Mouse (Mus musculus) heart, embryonic 14.5 days (tissue): ENCODE measurements around the gene Cmtm2b. TPM values are rescaled to one million over a fixed set of nuclear protein-coding genes. Genes with fewer than 3 reads are reported as not detected.
A peak's percentile ranks its signal among the peaks of the same experiment; 100 is the strongest.

Experiments used
- ATAC-seq: fragments of 200-750 bp; cut with Nextera tagmentation; 2 replicates; pipeline ENCODE4 v1.8.0; 2017; ENCODE audit warnings: low read depth, moderate TSS enrichment; ENCODE audit not compliant: insufficient number of reproducible peaks, insufficient read depth, low FRiP score
- H3K27ac ChIP-seq, 2 experiments: fragments of 200-500 bp in 1 of 2; fragments of 300-500 bp in 1 of 2; sonication (generic) in 1 of 2; replicated peaks in 1 of 2; 2 replicates each; pipeline ENCODE4 v1.5.1; 2012 to 2014; ENCODE audit warnings: low read depth in 2 of 2, low read length in 2 of 2, control low read depth in 1 of 2, mild to moderate bottlenecking in 1 of 2, mixed read lengths in 1 of 2; ENCODE audit not compliant: control insufficient read depth in 1 of 2, insufficient read depth in 1 of 2
- H3K27me3 ChIP-seq: fragments of 300-500 bp; sonication (generic); 2 replicates; pipeline ENCODE4 v1.6.1; 2014; ENCODE audit warnings: mild to moderate bottlenecking, low read length, control low read depth; ENCODE audit not compliant: control insufficient read depth, insufficient read depth
- H3K36me3 ChIP-seq: fragments of 300-500 bp; sonication (generic); 2 replicates; pipeline ENCODE4 v1.6.1; 2014; ENCODE audit warnings: mild to moderate bottlenecking, control low read depth, low read length, mixed read lengths; ENCODE audit not compliant: control insufficient read depth, insufficient read depth
- H3K4me1 ChIP-seq, 2 experiments: fragments of 200-500 bp in 1 of 2; fragments of 300-500 bp in 1 of 2; sonication (generic) in 1 of 2; 2 replicates each; pipeline ENCODE4 v1.6.1; 2012 to 2014; ENCODE audit warnings: low read length in 2 of 2, control low read depth in 1 of 2, mixed read lengths in 1 of 2; ENCODE audit not compliant: control insufficient read depth in 2 of 2, insufficient read depth in 2 of 2
- H3K4me2 ChIP-seq: fragments of 300-500 bp; sonication (generic); 2 replicates; pipeline ENCODE4 v1.6.1; 2014; ENCODE audit warnings: mild to moderate bottlenecking, low read length
- H3K4me3 ChIP-seq, 2 experiments: fragments of 200-500 bp in 1 of 2; fragments of 300-500 bp in 1 of 2; sonication (generic) in 1 of 2; 2 replicates each; pipeline ENCODE4 v1.5.1; 2012 to 2014; ENCODE audit warnings: low read length in 2 of 2, mild to moderate bottlenecking in 2 of 2, control low read depth in 1 of 2, low read depth in 1 of 2, moderate library complexity in 1 of 2; ENCODE audit not compliant: control insufficient read depth in 1 of 2, insufficient read depth in 1 of 2
- H3K9ac ChIP-seq: fragments of 300-500 bp; sonication (generic); 2 replicates; pipeline ENCODE4 v1.6.1; 2014; ENCODE audit warnings: mild to moderate bottlenecking, low read length
- H3K9me3 ChIP-seq: fragments of 300-500 bp; sonication (generic); 2 replicates; pipeline ENCODE4 v1.6.1; 2016; ENCODE audit warnings: low read length, control low read depth; ENCODE audit not compliant: control insufficient read depth
- WGBS: fragments of 180-500 bp; shearing (Covaris S2); extraction: QIAGEN DNeasy Blood & Tissue Kit; methylation state at CpG from one replicate; pipeline ENCODE4 v1.1.7; 2014; 5-methylcytosine and 5-hydroxymethylcytosine counted together
- polyA plus RNA-seq: library from polyadenylated mRNA; unstranded; fragments of >200 nt; fragmentation: Nextera tagmentation; extraction: Ambion mirVana; gene quantifications from 2 replicates; pipeline ENCODE4 v1.2.1, GENCODE M21; 2014

The Cmtm2b gene
- polyA plus RNA-seq, 1 experiment from 2014 or later: not detected

- Histone ChIP-seq H3K4me1 (peaks cover 0 to 15% of the 10 kb centered on the region in 2 experiments), H3K9ac (no peak overlapping the region), H3K27me3 (no peaks in the 10 kb centered on the region), H3K9me3 (no peaks in the 10 kb centered on the region), H3K4me3 (no peak overlapping the region), H3K4me2 (no peak overlapping the region), H3K27ac (no peak overlapping the region), H3K36me3 (peaks cover 26% of the 10 kb centered on the region; the same call in 1 of the 2 replicates)
- no peak for ATAC-seq
- 70% methylated on average over 15 of the region's 15 CpGs for WGBS
These were observed 37.9 kb downstream of the Cmtm2b start for GRCm38 (mm10) chr8:104359778-104360456.

- no peak overlapping the region for H3K4me2 ChIP-seq
- no peak overlapping the region for H3K4me3 ChIP-seq
- H3K27me3 ChIP-seq: no peaks in the 10 kb centered on the region
- H3K27ac ChIP-seq: no peak overlapping the region
- H3K9me3 ChIP-seq: no peaks in the 10 kb centered on the region
- H3K4me1 ChIP-seq: peaks cover 0 to 3% of the 10 kb centered on the region in 2 experiments; a peak in 2 of 4 replicates
- H3K36me3 ChIP-seq: no peaks in the 10 kb centered on the region
- WGBS: 90% methylated on average over 9 of the region's 9 CpGs
- ATAC-seq: no peak
- no peak overlapping the region for H3K9ac ChIP-seq
These were observed 43.7 kb downstream of the Cmtm2b start for GRCm38 (mm10) chr8:104365695-104366094.

- no peaks in the 10 kb centered on the region for H3K27me3 ChIP-seq
- no peak overlapping the region for H3K9ac ChIP-seq
- no peak overlapping the region for H3K27ac ChIP-seq
- peaks cover 0 to 3% of the 10 kb centered on the region in 2 experiments; a peak in 2 of 4 replicates for H3K4me1 ChIP-seq
- no peaks in the 10 kb centered on the region for H3K9me3 ChIP-seq
- H3K36me3 ChIP-seq: no peaks in the 10 kb centered on the region
- no peak overlapping the region for H3K4me3 ChIP-seq
- WGBS: 76% methylated on average over 5 of the region's 5 CpGs
- H3K4me2 ChIP-seq: no peak overlapping the region
- no peak for ATAC-seq
These were observed 45.4 kb downstream of the Cmtm2b start for GRCm38 (mm10) chr8:104367398-104367797.

GRCm38 (mm10) chr8:104369591-104369990 is 47.6 kb downstream of the Cmtm2b start:
- no peaks in the 10 kb centered on the region for H3K36me3 ChIP-seq
- H3K27ac ChIP-seq: no peak overlapping the region
- H3K4me1 ChIP-seq: peaks cover 8 to 13% of the 10 kb centered on the region in 2 experiments
- no peak overlapping the region for H3K4me3 ChIP-seq
- no peaks in the 10 kb centered on the region for H3K27me3 ChIP-seq
- WGBS: 77% methylated on average over 12 of the region's 12 CpGs
- ATAC-seq: no peak
- H3K4me2 ChIP-seq: no peak overlapping the region
- H3K9me3 ChIP-seq: no peaks in the 10 kb centered on the region
- no peak overlapping the region; the same call in 1 of the 2 replicates for H3K9ac ChIP-seq

GRCm38 (mm10) chr8:104370071-104370470 is 48.0 kb downstream of the Cmtm2b start:
- peaks cover 12 to 18% of the 10 kb centered on the region in 2 experiments for H3K4me1 ChIP-seq
- no peaks in the 10 kb centered on the region for H3K27me3 ChIP-seq
- H3K4me3 ChIP-seq: no peak overlapping the region
- H3K36me3 ChIP-seq: no peaks in the 10 kb centered on the region
- H3K4me2 ChIP-seq: no peak overlapping the region
- no peaks in the 10 kb centered on the region for H3K9me3 ChIP-seq
- WGBS: 75% methylated on average over 6 of the region's 6 CpGs
- no peak for ATAC-seq
- no peak overlapping the region for H3K9ac ChIP-seq
- H3K27ac ChIP-seq: no peak overlapping the region

GRCm38 (mm10) chr8:104371121-104371520 is 49.1 kb downstream of the Cmtm2b start:
- Histone ChIP-seq H3K27ac (no peak overlapping the region), H3K4me2 (no peak overlapping the region), H3K9me3 (no peaks in the 10 kb centered on the region), H3K27me3 (no peaks in the 10 kb centered on the region), H3K36me3 (no peaks in the 10 kb centered on the region), H3K9ac (no peak overlapping the region), H3K4me1 (peaks cover 20 to 28% of the 10 kb centered on the region in 2 experiments), H3K4me3 (no peak overlapping the region)
- 85% methylated on average over 6 of the region's 6 CpGs for WGBS
- no peak for ATAC-seq

- Histone ChIP-seq H3K27me3 (no peaks in the 10 kb centered on the region), H3K27ac (0 out of 4 replicates have a peak overlapping the region, but pooled peaks of 1 of the 2 experiments have one; percentile 16), H3K36me3 (no peaks in the 10 kb centered on the region), H3K4me3 (no peak overlapping the region), H3K4me1 (peaks cover 21 to 30% of the 10 kb centered on the region in 2 experiments), H3K4me2 (no peak overlapping the region), H3K9ac (no peak overlapping the region), H3K9me3 (no peaks in the 10 kb centered on the region)
- 63% methylated on average over 11 of the region's 11 CpGs for WGBS
- ATAC-seq: no peak
These were observed 51.7 kb downstream of the Cmtm2b start for GRCm38 (mm10) chr8:104373779-104374178.
